Mouse (Mus musculus) small intestine, adult 2 months (tissue): ENCODE measurements around the gene Slc2a13.

ENCODE experiments used
- CTCF ChIP-seq: fragments of 200-500 bp; IDR thresholded peaks from 2 replicates; pipeline ENCODE4 v1.5.1; 2012; ENCODE audit warnings: low read depth, mild to moderate bottlenecking, control low read depth, inconsistent platforms, low read length, moderate library complexity, mixed read lengths; ENCODE audit not compliant: insufficient replicate concordance, insufficient read length; ENCODE audit errors: extremely low read depth
- POLR2A ChIP-seq: fragments of 200-500 bp; IDR thresholded peaks from 2 replicates; pipeline ENCODE4 v1.6.1; 2012; ENCODE audit warnings: low read depth, mild to moderate bottlenecking, control low read depth, inconsistent platforms, low read length, moderate library complexity

DNA sequence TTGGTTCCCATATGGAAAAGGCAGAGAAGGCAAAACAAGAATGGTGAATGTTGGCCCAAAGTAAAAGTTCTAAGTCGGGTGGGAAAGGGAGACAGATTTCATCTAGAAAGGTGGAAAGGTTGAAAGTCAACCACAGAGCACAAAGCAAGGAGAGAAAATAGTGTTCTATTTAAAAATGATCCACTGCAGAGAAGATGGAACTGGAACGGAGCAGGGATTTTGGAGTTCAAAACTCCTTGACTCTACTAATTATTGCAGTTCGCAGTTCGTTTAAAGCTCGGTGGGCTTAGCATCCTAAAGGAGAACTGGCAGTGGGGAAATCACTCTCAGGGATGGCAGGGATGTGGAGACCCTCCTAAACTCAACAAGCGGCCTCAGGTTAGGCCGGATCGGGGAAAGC lies 1.1 kb downstream of the Slc2a13 start:
- TF ChIP-seq CTCF (no peak), POLR2A (no peak)
